Mouse (Mus musculus): ENCODE measurements around the gene Nfe2l2. TPM values are rescaled to one million over a fixed set of nuclear protein-coding genes. Genes with fewer than 3 reads are reported as not detected.

Gene Nfe2l2
- polyA plus RNA-seq, 1 experiment: 42.2 TPM

DNA sequence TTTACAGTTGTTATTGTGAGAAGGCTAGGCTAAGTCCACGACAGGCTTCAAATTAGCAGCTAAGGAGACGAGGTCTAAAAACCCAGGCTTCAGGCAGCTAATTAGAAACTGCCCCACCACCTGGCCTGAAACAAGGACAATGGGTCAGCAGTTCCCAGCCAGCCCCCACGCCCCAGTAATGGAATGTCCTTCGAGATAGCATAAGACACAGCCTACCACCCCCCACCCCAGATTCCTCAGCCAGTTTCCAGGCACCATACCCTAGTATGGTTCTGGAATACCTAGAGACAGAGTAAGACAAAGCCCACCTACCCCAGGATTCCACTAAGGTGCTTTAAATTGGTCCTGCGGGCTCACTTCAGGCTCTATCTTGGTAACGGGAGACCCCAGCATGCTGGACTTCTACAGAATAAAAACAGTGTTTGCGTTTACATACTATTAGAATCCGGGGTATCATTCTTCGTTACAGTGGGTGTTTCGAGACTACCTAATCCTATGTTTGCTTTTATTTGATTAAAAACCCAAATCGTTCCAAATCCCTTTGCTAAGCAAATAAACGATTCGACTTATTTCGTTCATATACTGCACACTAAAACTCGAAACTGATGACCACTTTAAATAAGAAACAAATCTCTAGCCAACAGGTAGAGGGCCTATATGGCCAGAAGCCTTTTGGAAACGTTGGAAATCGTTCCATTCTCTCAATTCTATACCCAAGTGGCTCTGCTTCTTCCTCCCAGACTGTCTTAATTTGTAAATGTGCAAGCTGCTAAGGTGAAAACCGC, 46.3 kb downstream of the Nfe2l2 start:
- H3K4me1 ChIP-seq (replicated peaks; ENCODE audit: control insufficient read depth, insufficient read depth, low read length): peaks cover 11% of the 10 kb centered on the region
- 17% methylated on average over 18 of the region's 18 CpGs for WGBS
- peaks cover 17% of the 10 kb centered on the region for H3K36me3 ChIP-seq (ENCODE audit: control insufficient read depth, insufficient read depth, low read length)
- TF ChIP-seq POLR2A (IDR thresholded peaks at IDR 0.05; ENCODE audit: control insufficient read depth, extremely low read depth, insufficient read depth, low read length, poor library complexity) (no peak), CTCF (IDR thresholded peaks at IDR 0.05; ENCODE audit: borderline replicate concordance, control insufficient read depth, extremely low read depth, insufficient read depth, low read length, poor library complexity) (no peak)
- DNase-seq: peak; percentile 25
- H3K27me3 ChIP-seq (ENCODE audit: control insufficient read depth, insufficient read depth, low read length): no peaks in the 10 kb centered on the region
- peak overlapping the region; percentile 91 for H3K27ac ChIP-seq (ENCODE audit: control insufficient read depth, insufficient read depth, low read length)
- peak overlapping the region; percentile 61 for H3K4me3 ChIP-seq (ENCODE audit: control insufficient read depth, insufficient read depth, low read length)

DNA sequence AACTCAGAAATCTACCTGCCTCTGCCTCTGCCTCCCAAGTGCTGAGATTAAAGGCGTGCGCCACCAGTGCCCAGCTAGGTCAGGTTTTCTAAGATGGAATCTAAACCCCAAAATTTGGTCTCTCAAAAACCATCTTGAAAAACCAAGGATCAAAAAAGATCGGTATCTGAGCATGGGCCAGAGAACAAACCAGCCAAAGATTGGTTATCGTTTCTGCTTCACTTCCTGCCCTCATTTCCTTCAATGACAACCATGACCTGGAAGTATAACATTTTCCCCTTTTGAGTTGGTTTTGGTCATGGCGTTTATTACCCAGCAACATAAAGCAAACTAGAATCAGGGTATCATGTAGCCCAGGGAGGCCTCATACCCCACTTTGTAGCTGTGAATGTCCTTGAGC, 47.5 kb downstream of the Nfe2l2 start:
- Histone ChIP-seq H3K27me3 (ENCODE audit: control insufficient read depth, insufficient read depth, low read length) (no peaks in the 10 kb centered on the region), H3K4me1 (replicated peaks; ENCODE audit: control insufficient read depth, insufficient read depth, low read length) (peaks cover 11% of the 10 kb centered on the region), H3K27ac (ENCODE audit: control insufficient read depth, insufficient read depth, low read length) (peak overlapping the region; percentile 21; the same call in 1 of the 2 replicates), H3K4me3 (ENCODE audit: control insufficient read depth, insufficient read depth, low read length) (no peak overlapping the region), H3K36me3 (ENCODE audit: control insufficient read depth, insufficient read depth, low read length) (peaks cover 5% of the 10 kb centered on the region)
- 74% methylated on average over 5 of the region's 5 CpGs for WGBS
- TF ChIP-seq POLR2A (IDR thresholded peaks at IDR 0.05; ENCODE audit: control insufficient read depth, extremely low read depth, insufficient read depth, low read length, poor library complexity) (no peak), CTCF (IDR thresholded peaks at IDR 0.05; ENCODE audit: borderline replicate concordance, control insufficient read depth, extremely low read depth, insufficient read depth, low read length, poor library complexity) (no peak)
- DNase-seq: no peak

DNA sequence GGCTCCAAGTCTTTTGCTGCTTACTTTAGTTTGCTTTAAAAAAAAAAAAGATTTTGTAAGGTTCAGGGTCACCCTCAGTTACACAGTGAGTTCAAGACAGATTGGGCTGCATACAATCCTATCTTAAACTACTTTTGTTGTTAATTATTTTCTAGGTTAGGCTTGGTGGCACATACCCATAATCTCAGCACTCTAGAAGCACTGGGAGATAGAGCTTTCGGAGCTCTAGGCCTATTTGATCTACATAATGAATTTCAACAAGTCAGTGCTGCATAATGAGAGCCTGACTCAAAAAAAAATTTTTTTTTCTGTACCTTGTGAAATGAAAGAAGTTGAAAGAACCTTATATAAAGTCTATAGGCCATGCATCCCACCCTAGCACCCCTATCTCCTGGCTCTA, 49.8 kb downstream of the Nfe2l2 start:
- TF ChIP-seq POLR2A (IDR thresholded peaks at IDR 0.05; ENCODE audit: control insufficient read depth, extremely low read depth, insufficient read depth, low read length, poor library complexity): no peak
- TF ChIP-seq CTCF (IDR thresholded peaks at IDR 0.05; ENCODE audit: borderline replicate concordance, control insufficient read depth, extremely low read depth, insufficient read depth, low read length, poor library complexity): no peak
- Histone ChIP-seq H3K4me1 (replicated peaks; ENCODE audit: control insufficient read depth, insufficient read depth, low read length) (peaks cover 11% of the 10 kb centered on the region), H3K36me3 (ENCODE audit: control insufficient read depth, insufficient read depth, low read length) (no peaks in the 10 kb centered on the region), H3K27me3 (ENCODE audit: control insufficient read depth, insufficient read depth, low read length) (no peaks in the 10 kb centered on the region), H3K4me3 (ENCODE audit: control insufficient read depth, insufficient read depth, low read length) (no peak overlapping the region), H3K27ac (ENCODE audit: control insufficient read depth, insufficient read depth, low read length) (no peak overlapping the region)
- DNase-seq: no peak
- 92% methylated on average over 1 of the region's 1 CpGs for WGBS

DNA sequence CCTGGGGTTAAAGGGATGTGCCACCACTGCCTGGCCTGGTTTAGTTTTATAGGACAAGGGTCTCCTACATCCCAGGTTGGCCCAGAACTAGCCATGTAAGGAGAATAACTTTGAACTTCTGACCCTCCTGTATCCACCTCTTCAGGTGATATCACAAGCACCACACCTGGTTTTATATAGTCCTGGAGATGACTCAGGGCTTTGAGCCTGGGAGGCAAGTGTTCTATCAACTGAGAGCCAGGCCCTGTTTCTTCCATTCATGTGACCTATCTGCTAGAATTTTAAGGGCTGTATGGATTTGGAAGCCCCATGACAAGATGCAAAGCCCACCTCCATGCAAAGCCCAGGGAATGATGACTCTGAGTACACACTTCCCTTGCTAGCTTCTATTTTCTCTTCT, 51.3 kb downstream of the Nfe2l2 start:
- no peaks in the 10 kb centered on the region for H3K36me3 ChIP-seq (ENCODE audit: control insufficient read depth, insufficient read depth, low read length)
- no peak overlapping the region for H3K4me3 ChIP-seq (ENCODE audit: control insufficient read depth, insufficient read depth, low read length)
- no peak for DNase-seq
- H3K27ac ChIP-seq (ENCODE audit: control insufficient read depth, insufficient read depth, low read length): no peak overlapping the region
- no peak for TF ChIP-seq POLR2A (IDR thresholded peaks at IDR 0.05; ENCODE audit: control insufficient read depth, extremely low read depth, insufficient read depth, low read length, poor library complexity)
- no peak for TF ChIP-seq CTCF (IDR thresholded peaks at IDR 0.05; ENCODE audit: borderline replicate concordance, control insufficient read depth, extremely low read depth, insufficient read depth, low read length, poor library complexity)
- H3K27me3 ChIP-seq (ENCODE audit: control insufficient read depth, insufficient read depth, low read length): no peaks in the 10 kb centered on the region
- peaks cover 11% of the 10 kb centered on the region for H3K4me1 ChIP-seq (replicated peaks; ENCODE audit: control insufficient read depth, insufficient read depth, low read length)

DNA sequence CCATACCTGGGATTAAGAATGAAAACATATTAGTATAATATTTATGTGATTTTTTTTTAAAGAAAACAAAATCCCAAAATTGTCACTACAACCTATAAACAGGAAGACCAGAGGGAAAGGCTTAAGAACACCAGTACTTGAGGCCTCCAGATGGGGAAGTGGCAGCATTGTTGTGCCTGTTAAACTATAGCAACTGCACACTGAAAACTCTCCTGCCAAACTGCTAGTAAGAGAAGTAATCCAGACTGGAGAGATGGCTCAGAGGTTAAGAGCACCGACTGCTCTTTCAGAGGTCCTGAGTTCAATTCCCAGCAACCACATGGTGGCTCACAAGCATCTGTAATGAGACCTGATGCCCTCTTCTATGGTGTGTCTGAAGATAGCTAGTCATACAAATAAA, 54.0 kb downstream of the Nfe2l2 start:
- Histone ChIP-seq H3K27me3 (ENCODE audit: control insufficient read depth, insufficient read depth, low read length) (no peaks in the 10 kb centered on the region), H3K4me3 (ENCODE audit: control insufficient read depth, insufficient read depth, low read length) (no peak overlapping the region), H3K27ac (ENCODE audit: control insufficient read depth, insufficient read depth, low read length) (no peak overlapping the region), H3K36me3 (ENCODE audit: control insufficient read depth, insufficient read depth, low read length) (no peaks in the 10 kb centered on the region), H3K4me1 (replicated peaks; ENCODE audit: control insufficient read depth, insufficient read depth, low read length) (no peaks in the 10 kb centered on the region)
- no peak for DNase-seq
- 75% methylated on average over 1 of the region's 1 CpGs for WGBS
- TF ChIP-seq CTCF (IDR thresholded peaks at IDR 0.05; ENCODE audit: borderline replicate concordance, control insufficient read depth, extremely low read depth, insufficient read depth, low read length, poor library complexity) (no peak), POLR2A (IDR thresholded peaks at IDR 0.05; ENCODE audit: control insufficient read depth, extremely low read depth, insufficient read depth, low read length, poor library complexity) (no peak)

DNA sequence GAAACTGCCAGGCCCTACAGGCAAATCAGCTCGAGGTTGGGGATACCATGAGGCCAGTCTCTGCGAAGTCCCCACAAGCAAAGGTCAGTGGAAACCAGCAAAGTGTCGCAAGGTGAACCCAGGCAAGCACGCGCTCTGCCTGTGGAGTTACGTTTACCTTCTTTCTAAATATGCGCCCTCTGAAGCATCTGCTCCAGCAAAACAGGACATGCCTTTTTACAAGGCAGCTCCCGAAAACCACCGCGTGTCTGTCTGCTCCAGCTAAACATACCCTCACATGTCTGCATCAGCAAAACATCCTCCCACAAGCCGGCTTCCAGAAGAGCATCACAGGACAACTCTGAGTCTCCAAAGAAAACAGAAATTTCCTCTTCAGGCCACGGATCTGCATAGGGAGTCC, 59.2 kb downstream of the Nfe2l2 start:
- WGBS: 96% methylated on average over 12 of the region's 12 CpGs
- DNase-seq: no peak
- Histone ChIP-seq H3K36me3 (ENCODE audit: control insufficient read depth, insufficient read depth, low read length) (no peaks in the 10 kb centered on the region), H3K27me3 (ENCODE audit: control insufficient read depth, insufficient read depth, low read length) (no peaks in the 10 kb centered on the region), H3K4me3 (ENCODE audit: control insufficient read depth, insufficient read depth, low read length) (no peak overlapping the region), H3K4me1 (replicated peaks; ENCODE audit: control insufficient read depth, insufficient read depth, low read length) (peaks cover 3% of the 10 kb centered on the region), H3K27ac (ENCODE audit: control insufficient read depth, insufficient read depth, low read length) (no peak overlapping the region)
- TF ChIP-seq CTCF (IDR thresholded peaks at IDR 0.05; ENCODE audit: borderline replicate concordance, control insufficient read depth, extremely low read depth, insufficient read depth, low read length, poor library complexity) (no peak), POLR2A (IDR thresholded peaks at IDR 0.05; ENCODE audit: control insufficient read depth, extremely low read depth, insufficient read depth, low read length, poor library complexity) (no peak)

Measured in thymus, adult 2 months (tissue).